Mouse (Mus musculus) cortical plate, adult 2 months (tissue): ENCODE measurements around the gene Majin. TPM values are rescaled to one million over a fixed set of nuclear protein-coding genes. Genes with fewer than 3 reads are reported as not detected.

Experiments used
- H3K27ac ChIP-seq: fragments of 200-500 bp; 2 replicates; pipeline ENCODE4 v1.5.1; 2012; ENCODE audit warnings: low read length, control low read depth, inconsistent platforms; ENCODE audit not compliant: insufficient read depth
- H3K4me1 ChIP-seq: fragments of 200-500 bp; 2 replicates; pipeline ENCODE4 v1.6.1; 2011; ENCODE audit warnings: low read length; ENCODE audit not compliant: control insufficient read depth, insufficient read depth
- H3K4me3 ChIP-seq: fragments of 200-500 bp; 2 replicates; pipeline ENCODE4 v1.5.1; 2011; ENCODE audit warnings: mild to moderate bottlenecking, low read length, control low read depth; ENCODE audit not compliant: insufficient read depth
- CTCF ChIP-seq: fragments of 200-500 bp; IDR thresholded peaks from 2 replicates; pipeline ENCODE4 v1.5.1; 2011; ENCODE audit warnings: mild to moderate bottlenecking, control low read depth, low read length; ENCODE audit not compliant: insufficient read depth; ENCODE audit errors: extremely low read depth
- POLR2A ChIP-seq: fragments of 200-500 bp; IDR thresholded peaks from 2 replicates; pipeline ENCODE4 v1.6.1; 2011; ENCODE audit warnings: mild to moderate bottlenecking, low read length, control low read depth; ENCODE audit not compliant: insufficient read depth; ENCODE audit errors: extremely low read depth
- polyA plus RNA-seq: library from polyadenylated mRNA; depleted of rRNA; stranded (reverse); fragments of >200 nt; gene quantifications from 2 replicates; pipeline ENCODE4 v1.2.3, GENCODE M21; 2012

Gene Majin
- polyA plus RNA-seq, 1 experiment: 0.23 TPM

DNA sequence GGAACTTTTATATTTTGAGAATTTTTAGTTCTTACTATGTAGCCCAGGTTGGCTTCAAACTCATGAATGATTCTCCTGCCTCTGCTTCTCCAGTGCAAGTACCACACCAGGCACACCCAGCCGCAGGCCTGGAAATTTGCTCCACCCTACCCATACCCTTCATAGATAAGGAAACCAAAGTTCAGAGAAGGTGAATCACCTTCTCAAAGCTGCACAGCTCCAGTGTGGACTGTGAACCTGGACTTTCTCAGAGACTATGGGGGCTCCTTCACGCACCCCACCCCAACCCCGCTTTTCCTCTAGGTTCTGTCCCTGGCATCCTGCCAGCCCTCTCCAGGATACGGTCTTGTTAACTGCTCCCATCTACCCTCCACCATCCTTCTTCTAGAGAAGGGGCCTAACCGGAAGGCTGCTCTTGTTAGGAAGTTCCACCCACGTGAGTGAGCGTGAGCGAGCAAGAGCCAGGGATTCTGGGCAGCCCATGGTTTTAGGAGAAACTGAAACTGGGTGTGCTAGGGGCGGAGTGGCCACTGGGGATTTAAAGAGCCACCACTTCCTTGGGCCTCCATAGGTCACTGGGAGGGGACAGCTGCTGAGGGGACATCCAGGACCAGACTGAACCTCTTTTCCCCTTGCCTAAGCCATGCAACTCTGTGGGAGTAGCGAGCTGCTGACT, 20.2 kb upstream of the Majin start:
- H3K27ac ChIP-seq: no peak overlapping the region
- H3K4me3 ChIP-seq: no peak overlapping the region
- TF ChIP-seq POLR2A: no peak
- no peak for TF ChIP-seq CTCF
- no peaks in the 10 kb centered on the region for H3K4me1 ChIP-seq

DNA sequence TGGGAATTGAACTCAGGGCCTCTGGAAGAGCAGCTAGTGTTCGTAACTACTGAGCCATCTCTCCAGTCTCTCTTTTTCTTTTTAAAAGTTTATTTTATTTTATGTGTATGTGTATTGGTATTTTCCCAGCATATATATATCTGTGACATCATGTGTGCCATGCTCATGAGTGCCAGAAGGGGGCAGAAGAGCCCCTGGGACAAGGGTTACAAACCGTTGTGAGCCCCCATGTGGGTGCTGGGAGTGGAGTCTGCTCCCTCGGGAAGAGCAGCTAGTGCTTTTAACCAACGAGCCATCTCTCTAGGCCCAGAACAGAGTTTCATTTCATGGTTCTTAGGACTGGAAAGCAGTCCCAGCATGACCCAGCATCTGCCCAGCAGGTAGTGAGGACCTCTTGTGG, 17.4 kb upstream of the Majin start:
- H3K4me1 ChIP-seq: no peaks in the 10 kb centered on the region
- H3K4me3 ChIP-seq: no peak overlapping the region

DNA sequence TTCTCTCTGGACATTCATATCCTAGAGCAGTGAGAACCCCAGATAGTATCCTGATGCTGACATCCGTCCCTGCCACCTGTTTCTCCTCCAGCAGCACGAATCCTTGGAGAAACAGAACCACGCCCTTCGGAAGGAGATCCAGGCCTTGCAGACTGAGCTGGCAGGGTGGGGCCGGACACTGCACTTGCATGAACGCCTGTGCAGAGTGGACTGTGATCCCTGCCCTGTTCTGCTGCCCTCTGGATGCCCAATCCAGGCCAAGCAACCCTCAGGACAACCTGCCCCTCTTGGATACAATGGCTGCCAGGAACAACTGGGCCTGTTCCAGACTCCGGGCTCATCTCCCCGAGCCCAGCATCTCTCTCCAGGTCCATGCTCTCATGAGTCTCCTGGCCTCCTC, 13.0 kb upstream of the Majin start:
- Histone ChIP-seq H3K4me3 (no peak overlapping the region), H3K27ac (no peak overlapping the region), H3K4me1 (no peaks in the 10 kb centered on the region)
- TF ChIP-seq CTCF (no peak), POLR2A (no peak)

More for the DNA sequence above, 17.4 kb upstream of the Majin start:
- TF ChIP-seq CTCF (no peak), POLR2A (no peak)
- H3K27ac ChIP-seq: no peak overlapping the region

DNA sequence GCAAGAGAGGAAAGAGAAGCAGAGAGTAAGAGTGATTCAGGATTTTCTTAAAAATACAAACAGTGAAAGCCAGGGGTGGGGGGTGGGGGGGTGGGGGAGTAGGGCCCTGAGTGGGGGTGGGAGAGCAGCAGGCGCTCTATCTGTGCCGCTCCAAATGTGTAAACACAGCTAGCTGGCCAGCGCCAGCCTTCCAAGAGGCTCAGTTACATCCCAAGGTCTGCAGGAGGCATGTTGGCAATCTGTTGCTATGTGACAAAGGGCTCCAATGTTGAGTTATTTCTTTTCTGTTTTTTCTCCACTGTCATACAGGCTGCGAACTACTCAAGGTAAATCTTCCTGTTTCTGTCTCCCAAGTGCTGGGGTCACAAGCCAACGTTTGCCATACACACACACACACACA, 9.4 kb upstream of the Majin start:
- no peaks in the 10 kb centered on the region for H3K4me1 ChIP-seq
- TF ChIP-seq CTCF: no peak
- H3K27ac ChIP-seq: no peak overlapping the region
- no peak overlapping the region for H3K4me3 ChIP-seq

DNA sequence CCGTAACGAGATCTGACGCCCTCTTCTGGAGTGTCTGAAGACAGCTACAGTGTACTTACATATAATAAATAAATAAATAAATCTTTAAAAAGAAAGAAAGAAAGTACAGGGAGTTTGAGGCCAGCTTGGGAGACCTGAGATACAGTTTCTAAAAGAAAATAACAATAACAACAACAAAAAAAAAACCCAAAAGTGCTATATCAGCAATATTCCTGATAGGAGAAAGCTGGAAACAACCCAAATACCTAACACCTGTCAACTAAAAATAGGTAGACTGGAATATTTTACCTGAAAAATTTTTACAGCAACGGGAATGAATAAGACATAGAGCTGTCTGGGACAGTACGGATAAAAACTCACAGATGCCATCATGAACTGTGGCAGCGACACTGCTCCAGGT, 5.4 kb upstream of the Majin start:
- H3K4me1 ChIP-seq: no peaks in the 10 kb centered on the region
- H3K4me3 ChIP-seq: no peak overlapping the region
- no peak for TF ChIP-seq CTCF
- no peak for TF ChIP-seq POLR2A
- no peak overlapping the region for H3K27ac ChIP-seq

DNA sequence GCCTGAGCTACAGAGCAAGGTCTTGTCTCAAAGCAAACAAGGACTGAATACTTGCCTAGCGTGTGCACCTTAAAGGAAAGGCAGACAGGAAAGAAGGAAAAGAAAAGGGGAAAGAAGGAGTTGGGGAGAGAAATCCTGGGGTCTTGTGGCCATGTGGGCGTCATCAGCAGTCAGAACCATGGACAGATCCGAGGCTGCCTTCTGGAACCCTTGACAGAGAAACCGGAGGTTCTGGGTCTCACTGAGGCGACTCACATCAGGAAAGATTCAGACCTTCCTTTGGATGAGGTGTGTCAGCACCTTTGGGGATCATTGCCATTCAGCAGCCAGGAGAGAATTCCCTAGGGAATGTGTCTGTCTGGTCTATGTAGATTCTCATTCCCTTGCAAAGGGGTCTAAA, 2.6 kb upstream of the Majin start:
- no peaks in the 10 kb centered on the region for H3K4me1 ChIP-seq
- H3K27ac ChIP-seq: no peak overlapping the region
- no peak overlapping the region for H3K4me3 ChIP-seq
- TF ChIP-seq POLR2A: no peak
- TF ChIP-seq CTCF: no peak

DNA sequence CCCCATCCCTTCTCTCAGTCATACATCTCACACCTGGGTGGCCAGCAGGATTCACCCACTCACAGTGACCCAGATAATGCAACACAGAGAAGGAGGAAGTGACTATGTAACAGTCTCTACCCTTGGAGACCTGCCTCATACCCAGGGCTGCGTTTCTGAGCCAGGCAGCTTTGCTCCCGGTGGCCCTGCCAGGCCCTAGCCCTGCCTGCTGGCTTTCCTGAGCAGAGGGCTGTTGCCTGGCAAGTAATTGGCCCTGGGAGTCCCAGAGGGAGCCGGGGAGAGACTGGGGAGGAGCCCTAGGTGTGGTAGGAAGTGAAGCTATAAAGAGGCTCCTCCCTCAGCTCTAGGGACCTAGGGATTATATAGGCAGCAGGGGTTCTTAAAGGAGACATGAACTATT, 1.7 kb upstream of the Majin start:
- Histone ChIP-seq H3K4me1 (no peaks in the 10 kb centered on the region), H3K27ac (no peak overlapping the region), H3K4me3 (no peak overlapping the region)
- TF ChIP-seq POLR2A (no peak), CTCF (no peak)

DNA sequence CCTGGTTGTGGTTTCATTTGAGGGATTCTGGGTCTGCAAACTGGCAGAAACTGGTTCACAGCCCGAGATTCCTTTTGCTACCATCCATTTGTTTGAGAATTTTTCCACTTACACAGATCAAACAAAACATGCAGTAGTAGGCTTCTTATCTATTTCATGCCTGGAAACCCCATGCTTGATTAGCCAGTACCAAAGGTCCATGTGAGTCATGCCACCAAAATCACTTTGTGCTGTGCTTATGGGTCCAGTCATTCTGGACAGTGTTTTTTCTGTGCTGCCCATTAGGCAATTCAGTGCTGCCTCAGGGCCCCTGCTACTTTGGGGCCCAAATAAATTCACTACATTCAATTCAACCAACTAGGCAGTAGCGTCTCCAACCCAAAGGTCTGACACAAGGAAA, 20.1 kb downstream of the Majin start:
- H3K27ac ChIP-seq: no peak overlapping the region
- H3K4me1 ChIP-seq: no peaks in the 10 kb centered on the region
- TF ChIP-seq POLR2A (no peak), CTCF (no peak)
- no peak overlapping the region for H3K4me3 ChIP-seq

DNA sequence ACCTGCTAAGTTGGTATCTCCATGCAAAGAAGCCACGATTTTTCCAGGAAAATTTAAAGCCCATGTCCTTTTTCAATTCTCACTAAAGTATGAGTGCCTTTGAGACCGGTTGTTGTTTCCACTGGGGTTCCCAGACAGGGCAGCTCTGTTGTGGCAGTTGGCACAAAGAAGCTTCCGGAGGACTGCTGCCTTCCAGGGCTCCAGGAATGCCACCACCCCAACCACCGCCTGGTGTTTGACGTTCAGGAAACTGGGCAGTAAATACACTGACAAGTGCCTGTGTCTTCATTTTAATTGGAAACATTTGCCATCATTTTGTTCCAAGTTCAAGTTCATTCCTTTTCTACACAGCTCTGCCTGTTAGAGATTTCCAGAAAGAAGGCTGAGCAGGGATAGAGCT, 22.5 kb downstream of the Majin start:
- H3K4me3 ChIP-seq: no peak overlapping the region
- TF ChIP-seq POLR2A (no peak), CTCF (no peak)
- no peaks in the 10 kb centered on the region for H3K4me1 ChIP-seq
- no peak overlapping the region for H3K27ac ChIP-seq

DNA sequence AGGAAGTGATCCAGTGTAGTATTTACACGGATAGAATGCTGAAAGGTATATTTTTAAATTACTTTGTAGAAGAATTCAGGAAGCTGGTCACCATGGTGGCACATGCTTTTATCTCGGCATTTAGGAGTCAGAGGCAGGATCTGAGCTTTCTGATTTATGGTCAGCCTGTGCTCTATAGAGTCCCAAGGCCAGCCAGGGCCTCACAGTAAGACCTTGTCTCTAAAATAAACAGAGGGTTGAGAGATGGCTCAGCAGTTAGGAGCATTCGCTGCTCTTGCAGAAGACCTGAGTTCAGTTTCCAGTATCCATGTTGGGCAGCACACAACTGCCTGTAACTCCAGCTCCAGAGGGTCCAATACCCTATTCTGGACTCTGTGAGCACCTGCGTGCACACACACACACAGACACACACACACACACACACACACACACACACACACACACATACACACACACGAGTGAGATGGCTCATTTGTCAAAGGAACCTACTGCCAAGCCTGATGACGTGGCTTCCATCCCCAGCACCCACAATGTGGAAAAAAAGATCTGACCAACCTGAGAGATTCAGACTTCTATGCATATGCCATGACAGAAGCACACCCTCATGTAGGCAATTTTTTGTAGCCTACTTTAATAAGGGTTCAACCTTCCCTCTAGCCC, 32.0 kb downstream of the Majin start:
- no peak overlapping the region for H3K4me3 ChIP-seq
- no peaks in the 10 kb centered on the region for H3K4me1 ChIP-seq
- H3K27ac ChIP-seq: no peak overlapping the region
- TF ChIP-seq CTCF (no peak), POLR2A (no peak)

DNA sequence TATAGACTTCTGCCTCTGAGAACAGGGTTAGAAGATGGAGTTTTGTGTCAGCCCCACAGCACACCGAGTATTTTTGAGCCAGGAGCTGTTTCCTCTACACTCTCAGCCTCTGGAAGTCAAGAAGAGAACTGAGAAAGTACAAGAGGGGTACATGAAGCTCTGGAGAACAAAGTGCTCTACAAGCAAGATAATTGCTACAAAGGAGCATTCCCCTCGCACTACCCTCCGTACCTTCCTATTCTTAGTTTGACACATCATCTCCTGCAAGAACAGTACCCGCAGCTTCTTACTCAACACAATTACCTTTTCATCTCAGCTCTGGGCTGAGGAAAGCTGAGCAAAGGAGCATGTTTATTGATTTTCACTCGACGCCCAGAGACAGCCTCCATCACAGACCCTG, 34.4 kb downstream of the Majin start:
- Histone ChIP-seq H3K4me3 (no peak overlapping the region), H3K4me1 (no peaks in the 10 kb centered on the region), H3K27ac (no peak overlapping the region)
- TF ChIP-seq CTCF (no peak), POLR2A (no peak)
